Mouse (Mus musculus) stomach, postnatal 0 days (tissue): ENCODE measurements around the gene Smim24. TPM values are rescaled to one million over a fixed set of nuclear protein-coding genes. Genes with fewer than 3 reads are reported as not detected.

Experiments
- ATAC-seq: fragments of 200-750 bp; cut with Nextera tagmentation; 2 replicates; pipeline ENCODE4 v1.8.0; 2017; ENCODE audit not compliant: low FRiP score, low TSS enrichment
- DNase-seq: peaks from one replicate; pipeline ENCODE4 v3.0.0-alpha.2; 2016; ENCODE audit warnings: low spot score
- H3K27ac ChIP-seq: fragments of 300-500 bp; sonication (generic); replicated peaks from 2 replicates; pipeline ENCODE4 v1.5.1; 2014; ENCODE audit warnings: mild to moderate bottlenecking, control low read depth
- H3K27me3 ChIP-seq: fragments of 300-500 bp; sonication (generic); 2 replicates; pipeline ENCODE4 v1.6.1; 2014; ENCODE audit warnings: low read length; ENCODE audit not compliant: control insufficient read depth, insufficient read depth
- H3K36me3 ChIP-seq: fragments of 300-500 bp; sonication (generic); 2 replicates; pipeline ENCODE4 v1.6.1; 2014; ENCODE audit warnings: low read length, mixed read lengths; ENCODE audit not compliant: control insufficient read depth, insufficient read depth
- H3K4me1 ChIP-seq: fragments of 300-500 bp; sonication (generic); replicated peaks from 2 replicates; pipeline ENCODE4 v1.6.1; 2014; ENCODE audit warnings: antibody characterized with exemption; ENCODE audit not compliant: control insufficient read depth, insufficient read depth
- H3K4me2 ChIP-seq: fragments of 300-500 bp; sonication (generic); replicated peaks from 2 replicates; pipeline ENCODE4 v1.6.1; 2014; ENCODE audit warnings: low read depth, mild to moderate bottlenecking, control low read depth, moderate library complexity
- H3K4me3 ChIP-seq: fragments of 300-500 bp; sonication (generic); 2 replicates; pipeline ENCODE4 v1.5.1; 2014; ENCODE audit warnings: low read depth, low read length, control low read depth
- H3K9ac ChIP-seq: fragments of 300-500 bp; sonication (generic); 2 replicates; pipeline ENCODE4 v1.6.1; 2014; ENCODE audit warnings: mild to moderate bottlenecking, low read length, control low read depth, mixed read lengths
- H3K9me3 ChIP-seq: fragments of 300-500 bp; sonication (generic); 2 replicates; pipeline ENCODE4 v1.6.1; 2016; ENCODE audit warnings: low read length; ENCODE audit not compliant: control insufficient read depth
- CTCF ChIP-seq: IDR thresholded peaks from 2 replicates; pipeline ENCODE4 v1.5.1; 2016; ENCODE audit warnings: antibody characterized with exemption, low read depth, mild to moderate bottlenecking, moderate library complexity
- EP300 ChIP-seq: optimal IDR thresholded peaks from 2 replicates; pipeline ENCODE3; 2016; ENCODE audit warnings: antibody characterized with exemption
- WGBS: fragments of 180-500 bp; shearing (Covaris S2); extraction: QIAGEN DNeasy Blood & Tissue Kit; methylation state at CpG from one replicate; pipeline ENCODE4 v1.1.7; 2014; 5-methylcytosine and 5-hydroxymethylcytosine counted together
- polyA plus RNA-seq: library from polyadenylated mRNA; unstranded; fragments of >200 nt; fragmentation: Nextera tagmentation; extraction: Ambion mirVana; gene quantifications from 2 replicates; pipeline ENCODE4 v1.2.1, GENCODE M21; 2015

The Smim24 gene
- polyA plus RNA-seq, 1 experiment from 2014 or later = 205 TPM

- Histone ChIP-seq H3K27me3 (no peaks in the 10 kb centered on the region), H3K4me2 (no peak overlapping the region), H3K9me3 (no peaks in the 10 kb centered on the region), H3K4me3 (no peak overlapping the region), H3K36me3 (peaks cover 15% of the 10 kb centered on the region; the same call in 1 of the 2 replicates), H3K27ac (0 out of 2 replicates have a peak overlapping the region, but pooled peaks have one; percentile 24), H3K9ac (peak overlapping the region; percentile 31; the same call in 1 of the 2 replicates), H3K4me1 (peaks cover 13% of the 10 kb centered on the region)
- DNase-seq = no peak
- TF ChIP-seq CTCF (no peak), EP300 (no peak)
- ATAC-seq = no peak
- WGBS = 42% methylated on average over 3 of the region's 3 CpGs
Measured at GRCm38 (mm10) chr10:81389373-81389772, 3.5 kb upstream of the Smim24 start.

- peak; percentile 93 for TF ChIP-seq CTCF
- TF ChIP-seq EP300 = no peak
- H3K9ac ChIP-seq = peak overlapping the region; percentile 31; the same call in 1 of the 2 replicates
- H3K4me2 ChIP-seq = no peak overlapping the region
- H3K4me1 ChIP-seq = peaks cover 12% of the 10 kb centered on the region
- 57% methylated on average over 23 of the region's 23 CpGs for WGBS
- DNase-seq (peak; percentile 84), ATAC-seq (peak; percentile 39)
- no peaks in the 10 kb centered on the region for H3K9me3 ChIP-seq
- H3K36me3 ChIP-seq = peaks cover 15% of the 10 kb centered on the region; the same call in 1 of the 2 replicates
- H3K27me3 ChIP-seq = no peaks in the 10 kb centered on the region
- 0 out of 2 replicates have a peak overlapping the region, but pooled peaks have one; percentile 24 for H3K27ac ChIP-seq
- H3K4me3 ChIP-seq = no peak overlapping the region
Measured at GRCm38 (mm10) chr10:81389801-81390677, 2.8 kb upstream of the Smim24 start.

- DNase-seq (no peak), ATAC-seq (no peak)
- WGBS = 85% methylated on average over 13 of the region's 13 CpGs
- H3K4me1 ChIP-seq = peaks cover 6% of the 10 kb centered on the region
- peaks cover 15% of the 10 kb centered on the region; the same call in 1 of the 2 replicates for H3K36me3 ChIP-seq
- no peak overlapping the region for H3K9ac ChIP-seq
- H3K4me3 ChIP-seq = no peak overlapping the region
- no peaks in the 10 kb centered on the region for H3K27me3 ChIP-seq
- no peak overlapping the region for H3K27ac ChIP-seq
- TF ChIP-seq CTCF (no peak), EP300 (no peak)
- no peak overlapping the region for H3K4me2 ChIP-seq
- H3K9me3 ChIP-seq = no peaks in the 10 kb centered on the region
Measured at GRCm38 (mm10) chr10:81390678-81390965, 2.2 kb upstream of the Smim24 start.

- ATAC-seq (peak; percentile 30; the same call in 1 of the 2 replicates), DNase-seq (peak; percentile 69)
- Histone ChIP-seq H3K4me3 (no peak overlapping the region), H3K9me3 (no peaks in the 10 kb centered on the region), H3K27me3 (no peaks in the 10 kb centered on the region), H3K27ac (no peak overlapping the region), H3K36me3 (peaks cover 9% of the 10 kb centered on the region; the same call in 1 of the 2 replicates), H3K4me1 (peaks cover 6% of the 10 kb centered on the region; the same call in 1 of the 2 replicates), H3K4me2 (no peak overlapping the region), H3K9ac (no peak overlapping the region)
- WGBS = 73% methylated on average over 6 of the region's 6 CpGs
- TF ChIP-seq CTCF (no peak), EP300 (no peak)
Measured at GRCm38 (mm10) chr10:81392270-81392669, 581 bp upstream of the Smim24 start.

GRCm38 (mm10) chr10:81393456-81394063 is 709 bp downstream of the Smim24 start:
- no peaks in the 10 kb centered on the region for H3K27me3 ChIP-seq
- TF ChIP-seq CTCF (peak; percentile 4; the same call in 1 of the 2 replicates), EP300 (no peak)
- peaks cover 3% of the 10 kb centered on the region; the same call in 1 of the 2 replicates for H3K36me3 ChIP-seq
- H3K27ac ChIP-seq = peak overlapping the region; percentile 69
- no peak for ATAC-seq
- H3K9ac ChIP-seq = peak overlapping the region; percentile 18
- DNase-seq = no peak
- no peaks in the 10 kb centered on the region for H3K9me3 ChIP-seq
- H3K4me1 ChIP-seq = peaks cover 6% of the 10 kb centered on the region; the same call in 1 of the 2 replicates
- H3K4me2 ChIP-seq = peak overlapping the region; percentile 56
- H3K4me3 ChIP-seq = peak overlapping the region; percentile 30
- WGBS = 6% methylated on average over 19 of the region's 19 CpGs
